Mouse (Mus musculus): ENCODE data around the gene Tsacc.

DNA sequence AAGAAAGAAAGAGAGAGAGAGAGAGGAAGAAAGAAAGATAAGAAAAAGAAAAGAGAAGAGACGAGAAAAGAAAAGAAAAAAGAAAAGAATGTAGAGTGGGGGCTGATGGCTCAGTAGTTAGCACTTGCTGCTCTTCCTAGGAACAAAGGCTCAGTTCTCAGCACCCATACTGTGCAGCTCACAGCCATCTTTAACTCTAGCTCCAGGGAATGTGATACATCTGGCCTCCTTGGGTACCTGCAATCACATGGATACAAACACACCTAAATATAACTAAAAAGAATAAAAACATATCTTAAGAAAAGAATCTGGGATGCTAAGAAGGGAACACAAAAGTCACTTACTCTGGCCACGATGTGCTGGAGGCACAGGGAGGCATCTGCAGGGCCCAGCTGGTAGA lies 20.7 kb downstream of the Tsacc start:
- TF ChIP-seq CTCF (IDR thresholded peaks at IDR 0.05; ENCODE audit: low read depth) (no peak), EP300 (IDR thresholded peaks at IDR 0.05; ENCODE audit: low read depth) (no peak)
